Mouse (Mus musculus): ENCODE data around the gene Gm10912. TPM values are rescaled to one million over a fixed set of nuclear protein-coding genes. Genes with fewer than 3 reads are reported as not detected.
A peak's percentile ranks its signal among the peaks of the same experiment; 100 is the strongest.
"Not testable (repeated sequence)": the region's sequence is repeated elsewhere in the genome, so short reads cannot be mapped to it uniquely, and the experiment has no call there.

Gm10912 gene
- polyA plus RNA-seq, 1 experiment, result not detected

GRCm38 (mm10) chr2:104098529-104099230, 33.1 kb downstream of the Gm10912 start:
- H3K27me3 ChIP-seq (ENCODE audit: control insufficient read depth, insufficient read depth, insufficient read length), result no peaks in the 10 kb centered on the region
- no peaks in the 10 kb centered on the region for H3K36me3 ChIP-seq (ENCODE audit: control insufficient read depth, insufficient read depth)
- TF ChIP-seq E2F4 (IDR thresholded peaks at IDR 0.05; ENCODE audit: insufficient read depth) (no peak), TCF12 (IDR thresholded peaks at IDR 0.05; ENCODE audit: insufficient read depth, poor library complexity, severe bottlenecking) (no peak), MAX (IDR thresholded peaks at IDR 0.05; ENCODE audit: low read depth) (no peak), CEBPB (IDR thresholded peaks at IDR 0.05; ENCODE audit: insufficient read depth, poor library complexity, severe bottlenecking) (no peak)
- no peaks in the 10 kb centered on the region for H3K79me2 ChIP-seq (ENCODE audit: control insufficient read depth, insufficient read depth)
- peak overlapping the region; percentile 31 for H3K4me2 ChIP-seq (ENCODE audit: low read depth)
- no peak overlapping the region for H3ac ChIP-seq (ENCODE audit: control insufficient read depth, insufficient read length)
- no peak overlapping the region for H3K4me3 ChIP-seq

GRCm38 (mm10) chr2:104099231-104099585, 33.6 kb downstream of the Gm10912 start:
- no peaks in the 10 kb centered on the region for H3K36me3 ChIP-seq (ENCODE audit: control insufficient read depth, insufficient read depth)
- no peak overlapping the region for H3K4me3 ChIP-seq
- H3K4me2 ChIP-seq (ENCODE audit: low read depth), result no peak overlapping the region
- no peak overlapping the region for H3ac ChIP-seq (ENCODE audit: control insufficient read depth, insufficient read length)
- H3K27me3 ChIP-seq (ENCODE audit: control insufficient read depth, insufficient read depth, insufficient read length), result no peaks in the 10 kb centered on the region
- no peaks in the 10 kb centered on the region for H3K79me2 ChIP-seq (ENCODE audit: control insufficient read depth, insufficient read depth)
- TF ChIP-seq TCF12 (IDR thresholded peaks at IDR 0.05; ENCODE audit: insufficient read depth, poor library complexity, severe bottlenecking), result no peak
- TF ChIP-seq TCF3 (IDR thresholded peaks at IDR 0.05; ENCODE audit: insufficient read length, low read depth), result no peak
- TF ChIP-seq MAX (IDR thresholded peaks at IDR 0.05; ENCODE audit: low read depth), result no peak
- TF ChIP-seq POLR2AphosphoS2 (IDR thresholded peaks at IDR 0.05; ENCODE audit: insufficient read length, low read depth), result no peak
- no peak for TF ChIP-seq POLR2A (IDR thresholded peaks at IDR 0.05; ENCODE audit: insufficient read length, low read depth)

GRCm38 (mm10) chr2:104099946-104100345, 34.3 kb downstream of the Gm10912 start:
- H3K4me3 ChIP-seq, result no peak overlapping the region
- no peaks in the 10 kb centered on the region for H3K36me3 ChIP-seq (ENCODE audit: control insufficient read depth, insufficient read depth)
- no peaks in the 10 kb centered on the region for H3K27me3 ChIP-seq (ENCODE audit: control insufficient read depth, insufficient read depth, insufficient read length)
- no peaks in the 10 kb centered on the region for H3K79me2 ChIP-seq (ENCODE audit: control insufficient read depth, insufficient read depth)
- no peak overlapping the region for H3ac ChIP-seq (ENCODE audit: control insufficient read depth, insufficient read length)
- no peak overlapping the region for H3K4me2 ChIP-seq (ENCODE audit: low read depth)
- TF ChIP-seq REST (IDR thresholded peaks at IDR 0.05; ENCODE audit: insufficient read depth, insufficient read length) (no peak), CEBPB (IDR thresholded peaks at IDR 0.05; ENCODE audit: insufficient read depth, poor library complexity, severe bottlenecking) (no peak), MYOD1 (IDR thresholded peaks at IDR 0.05; ENCODE audit: control insufficient read depth in 1 of 3, insufficient read length in 2 of 3, low read depth in 2 of 3) (no peak), MYOG (IDR thresholded peaks at IDR 0.05; ENCODE audit: control insufficient read depth in 1 of 3, insufficient read depth in 1 of 3, insufficient read length in 2 of 3, low read depth in 2 of 3) (no peak), TCF3 (IDR thresholded peaks at IDR 0.05; ENCODE audit: insufficient read length, low read depth) (no peak), MAX (IDR thresholded peaks at IDR 0.05; ENCODE audit: low read depth) (no peak)

- Histone ChIP-seq H3K4me3 (no peak overlapping the region), H3K36me3 (ENCODE audit: control insufficient read depth, insufficient read depth) (no peaks in the 10 kb centered on the region), H3K27me3 (ENCODE audit: control insufficient read depth, insufficient read depth, insufficient read length) (no peaks in the 10 kb centered on the region), H3K4me2 (ENCODE audit: low read depth) (no peak overlapping the region), H3ac (ENCODE audit: control insufficient read depth, insufficient read length) (no peak overlapping the region), H3K79me2 (ENCODE audit: control insufficient read depth, insufficient read depth) (no peaks in the 10 kb centered on the region)
- no peak for TF ChIP-seq CEBPB (IDR thresholded peaks at IDR 0.05; ENCODE audit: insufficient read depth, poor library complexity, severe bottlenecking)
Observed at GRCm38 (mm10) chr2:104104800-104105199, 39.2 kb downstream of the Gm10912 start.

- not testable (repeated sequence) for H3ac ChIP-seq (ENCODE audit: control insufficient read depth, insufficient read length); H3K36me3 ChIP-seq (ENCODE audit: control insufficient read depth, insufficient read depth); H3K4me2 ChIP-seq (ENCODE audit: low read depth); H3K27me3 ChIP-seq (ENCODE audit: control insufficient read depth, insufficient read depth, insufficient read length); H3K4me3 ChIP-seq; H3K79me2 ChIP-seq (ENCODE audit: control insufficient read depth, insufficient read depth)
Observed at GRCm38 (mm10) chr2:104109021-104109420, 43.4 kb downstream of the Gm10912 start.

DNA sequence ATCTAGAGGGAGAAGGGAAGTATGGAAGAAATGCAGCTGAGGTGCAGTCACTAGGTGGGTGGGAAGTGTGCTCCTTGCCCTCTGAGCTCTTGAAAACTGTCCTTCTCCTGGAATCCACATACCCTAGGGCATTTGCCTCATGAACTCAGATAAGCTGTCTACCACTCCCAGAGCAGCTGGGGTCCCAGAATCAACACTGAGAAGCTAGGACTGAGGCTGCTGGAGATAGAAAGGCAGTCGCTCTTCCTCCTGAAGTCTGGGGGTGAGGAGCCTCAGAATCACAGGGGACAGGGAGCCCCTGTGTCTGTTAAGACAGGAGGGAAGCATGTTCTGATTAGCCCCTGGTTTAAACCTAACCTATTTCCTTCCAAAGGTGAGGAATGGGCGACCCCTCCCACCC, 43.9 kb downstream of the Gm10912 start:
- Histone ChIP-seq H3K27me3 (ENCODE audit: control insufficient read depth, insufficient read depth, insufficient read length) (no peaks in the 10 kb centered on the region), H3ac (ENCODE audit: control insufficient read depth, insufficient read length) (no peak overlapping the region), H3K36me3 (ENCODE audit: control insufficient read depth, insufficient read depth) (no peaks in the 10 kb centered on the region), H3K4me3 (no peak overlapping the region), H3K4me2 (ENCODE audit: low read depth) (no peak overlapping the region), H3K79me2 (ENCODE audit: control insufficient read depth, insufficient read depth) (no peaks in the 10 kb centered on the region)
- TF ChIP-seq MYOD1 (IDR thresholded peaks at IDR 0.05; ENCODE audit: control insufficient read depth in 1 of 3, insufficient read length in 2 of 3, low read depth in 2 of 3), result no peak
- TF ChIP-seq MAX (IDR thresholded peaks at IDR 0.05; ENCODE audit: low read depth), result no peak
- no peak for TF ChIP-seq TCF3 (IDR thresholded peaks at IDR 0.05; ENCODE audit: insufficient read length, low read depth)

DNA sequence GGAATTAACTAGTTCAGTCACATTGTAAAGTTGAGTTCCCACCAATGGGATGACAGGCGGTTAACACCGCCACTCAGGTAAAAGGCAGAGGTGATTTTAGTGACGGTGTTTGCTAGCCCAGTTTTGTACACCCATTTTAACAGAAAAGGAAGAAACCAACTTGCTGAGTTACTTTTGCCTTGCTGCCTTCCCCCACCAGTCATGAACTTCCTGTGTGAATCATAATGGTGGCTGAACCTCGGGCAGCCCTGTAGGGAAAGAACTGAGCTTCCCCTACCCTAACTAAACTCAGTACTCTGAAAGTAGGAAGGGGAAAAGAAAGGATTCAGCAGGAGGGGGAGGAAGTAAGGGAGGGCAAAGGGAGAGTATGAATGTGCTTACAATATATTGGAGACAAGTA, 44.4 kb downstream of the Gm10912 start:
- H3K27me3 ChIP-seq (ENCODE audit: control insufficient read depth, insufficient read depth, insufficient read length), result no peaks in the 10 kb centered on the region
- TF ChIP-seq MAX (IDR thresholded peaks at IDR 0.05; ENCODE audit: low read depth), result no peak
- no peak for TF ChIP-seq POLR2A (IDR thresholded peaks at IDR 0.05; ENCODE audit: insufficient read length, low read depth)
- no peak for TF ChIP-seq E2F4 (IDR thresholded peaks at IDR 0.05; ENCODE audit: insufficient read depth)
- no peak for TF ChIP-seq MYOD1 (IDR thresholded peaks at IDR 0.05; ENCODE audit: control insufficient read depth in 1 of 3, insufficient read length in 2 of 3, low read depth in 2 of 3)
- no peak for TF ChIP-seq REST (IDR thresholded peaks at IDR 0.05; ENCODE audit: insufficient read depth, insufficient read length)
- no peak for TF ChIP-seq USF1 (IDR thresholded peaks at IDR 0.05; ENCODE audit: low read depth)
- no peak for TF ChIP-seq TCF12 (IDR thresholded peaks at IDR 0.05; ENCODE audit: insufficient read depth, poor library complexity, severe bottlenecking)
- TF ChIP-seq SRF (IDR thresholded peaks at IDR 0.05; ENCODE audit: control insufficient read depth, insufficient read length, low read depth), result no peak
- TF ChIP-seq TCF3 (IDR thresholded peaks at IDR 0.05; ENCODE audit: insufficient read length, low read depth), result no peak
- no peak for TF ChIP-seq POLR2AphosphoS2 (IDR thresholded peaks at IDR 0.05; ENCODE audit: insufficient read length, low read depth)
- no peaks in the 10 kb centered on the region for H3K36me3 ChIP-seq (ENCODE audit: control insufficient read depth, insufficient read depth)

GRCm38 (mm10) chr2:104111170-104111797, 45.7 kb downstream of the Gm10912 start:
- H3ac ChIP-seq (ENCODE audit: control insufficient read depth, insufficient read length); H3K79me2 ChIP-seq (ENCODE audit: control insufficient read depth, insufficient read depth); H3K27me3 ChIP-seq (ENCODE audit: control insufficient read depth, insufficient read depth, insufficient read length); H3K4me3 ChIP-seq; H3K36me3 ChIP-seq (ENCODE audit: control insufficient read depth, insufficient read depth); H3K4me2 ChIP-seq (ENCODE audit: low read depth): not testable (repeated sequence)

More for the DNA sequence above, 44.4 kb downstream of the Gm10912 start:
- Histone ChIP-seq H3K4me3 (no peak overlapping the region), H3K79me2 (ENCODE audit: control insufficient read depth, insufficient read depth) (no peaks in the 10 kb centered on the region), H3K4me2 (ENCODE audit: low read depth) (no peak overlapping the region), H3ac (ENCODE audit: control insufficient read depth, insufficient read length) (no peak overlapping the region)

Data from myocyte (in vitro differentiated cells).